Mouse (Mus musculus): ENCODE measurements around the gene Rgn.

Gene Rgn

DNA sequence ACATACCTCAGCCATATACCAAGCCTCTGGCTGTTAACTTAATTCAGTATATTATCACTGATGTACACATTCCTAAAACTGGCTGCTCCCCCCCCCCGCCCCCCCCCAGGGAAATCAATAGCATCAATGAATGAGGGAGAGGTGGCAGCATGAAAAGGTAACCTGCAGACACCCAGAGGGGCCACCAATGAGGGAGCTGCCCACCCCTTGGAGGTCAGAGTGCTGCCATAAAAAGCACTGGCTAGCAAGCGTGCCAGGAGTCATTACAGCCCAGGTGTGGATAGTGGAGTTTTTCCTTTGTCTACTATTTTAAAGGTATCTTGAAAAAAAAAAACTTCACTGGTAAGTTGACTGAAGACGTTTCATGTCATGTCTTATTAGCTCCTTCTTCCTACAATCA, at the start of gene Rgn:
TSS of gene Rgn (plus strand) at position 256 of the 400 bp plus-strand sequence.
- DNase-seq (ENCODE audit: low spot score) = no peak

DNA sequence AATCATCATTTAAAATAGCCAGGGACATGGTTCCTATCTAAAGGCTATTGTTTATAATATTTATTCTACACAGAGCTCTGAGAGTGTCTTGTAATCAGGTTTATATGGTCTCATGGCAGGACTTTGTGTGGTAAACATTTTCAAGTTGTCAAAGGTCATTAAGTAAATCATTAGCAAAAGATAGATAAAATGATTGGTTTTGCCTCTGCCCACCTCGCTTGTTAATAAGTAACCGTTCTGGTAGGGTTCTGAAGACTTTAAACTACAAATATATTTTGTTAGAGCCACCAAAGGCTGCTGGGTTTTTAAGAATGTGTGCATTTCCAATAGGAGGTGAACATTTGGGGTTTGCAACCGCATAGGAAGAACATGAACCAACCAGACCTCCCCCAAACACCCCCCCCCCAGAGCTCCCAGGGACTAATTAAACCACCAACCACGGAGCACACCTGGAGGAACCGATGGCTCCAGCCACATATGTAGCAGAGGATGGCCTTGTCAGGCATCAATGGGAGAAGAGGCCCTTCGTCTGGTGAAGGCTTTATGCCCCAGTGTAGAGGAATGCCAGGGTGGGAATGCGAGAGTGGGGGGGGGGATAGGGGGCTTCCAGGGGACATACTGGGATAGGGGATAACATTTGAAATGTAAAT, 29.2 kb upstream of the Rgn start:
- no peak for DNase-seq (ENCODE audit: low spot score)

DNA sequence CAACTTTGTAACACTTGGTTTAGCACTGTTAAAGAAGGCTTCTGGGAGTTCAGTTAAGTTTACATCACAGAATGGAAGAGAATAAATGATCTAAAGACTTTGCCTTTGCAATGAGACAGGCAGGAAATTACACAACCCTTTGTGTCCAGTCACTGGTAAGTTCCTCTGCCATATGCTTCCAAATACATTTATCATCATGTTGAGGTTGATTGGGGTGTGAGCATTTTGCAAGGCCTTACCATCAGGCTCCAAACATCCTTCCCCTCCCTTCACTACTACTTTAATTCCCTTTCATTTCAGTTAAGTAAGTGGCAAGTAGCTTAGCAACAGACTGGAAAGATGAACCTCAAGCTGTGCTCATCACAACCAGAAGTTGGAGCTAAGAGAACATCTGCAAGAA, 28.0 kb upstream of the Rgn start:
- DNase-seq (ENCODE audit: low spot score) = no peak

DNA sequence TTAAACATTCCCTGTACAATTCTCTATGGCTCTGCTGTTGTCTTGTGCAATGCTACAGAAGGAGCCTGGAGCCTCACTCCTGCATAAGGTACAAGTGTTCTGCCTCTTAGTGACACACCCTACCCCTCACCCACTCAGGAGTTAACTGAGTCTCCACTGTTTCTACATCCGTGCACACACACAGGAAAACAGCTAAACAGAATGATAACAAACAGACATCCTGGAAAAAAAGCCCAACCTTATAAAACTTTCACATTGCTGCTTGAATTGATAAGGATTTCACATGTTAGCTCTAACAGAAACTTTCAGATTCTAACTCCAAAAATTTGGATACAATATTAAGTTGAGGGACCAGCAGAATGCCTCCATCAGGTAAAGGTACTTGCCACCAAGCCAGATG, 17.0 kb upstream of the Rgn start:
- no peak for DNase-seq (ENCODE audit: low spot score)

DNA sequence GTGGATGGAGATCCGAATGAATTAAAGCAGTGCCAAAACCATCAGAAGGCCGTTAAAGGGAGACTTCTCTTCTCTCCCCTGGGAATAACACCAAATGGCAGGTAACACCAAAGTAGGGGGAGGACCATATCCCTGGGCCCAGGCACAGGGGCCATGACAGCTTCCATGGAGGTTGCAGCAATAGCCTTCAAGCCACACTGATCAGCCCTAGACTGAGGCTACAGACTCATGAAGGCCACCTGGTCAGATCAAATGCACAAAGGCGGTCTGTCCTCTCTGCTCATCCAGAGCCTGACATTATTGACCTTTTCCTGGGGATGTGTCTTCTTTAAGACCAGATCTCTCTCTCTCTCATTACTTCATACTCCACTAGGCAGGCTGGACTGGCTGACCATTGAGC, 5.7 kb upstream of the Rgn start:
- no peak for DNase-seq (ENCODE audit: low spot score)

DNA sequence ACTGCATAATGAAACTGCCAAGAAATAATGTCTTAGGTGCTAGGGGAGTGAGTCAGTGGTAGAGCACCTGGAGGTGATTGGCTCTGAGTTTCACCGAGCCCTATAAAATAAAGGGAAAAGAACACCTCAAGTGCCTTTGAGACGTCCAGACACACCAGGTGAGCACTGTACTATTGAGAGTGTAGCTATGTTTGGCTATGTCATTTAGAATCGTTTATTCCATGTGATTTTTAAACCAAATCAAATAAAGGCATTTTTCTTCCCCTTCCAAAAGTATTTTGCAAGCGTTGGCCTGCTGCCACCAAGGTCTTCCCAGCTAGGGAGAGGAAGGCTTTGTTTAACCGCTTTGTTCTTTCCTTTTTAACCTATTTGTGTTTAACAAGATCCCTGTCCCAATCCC, 2.0 kb upstream of the Rgn start:
- DNase-seq (ENCODE audit: low spot score) = no peak

DNA sequence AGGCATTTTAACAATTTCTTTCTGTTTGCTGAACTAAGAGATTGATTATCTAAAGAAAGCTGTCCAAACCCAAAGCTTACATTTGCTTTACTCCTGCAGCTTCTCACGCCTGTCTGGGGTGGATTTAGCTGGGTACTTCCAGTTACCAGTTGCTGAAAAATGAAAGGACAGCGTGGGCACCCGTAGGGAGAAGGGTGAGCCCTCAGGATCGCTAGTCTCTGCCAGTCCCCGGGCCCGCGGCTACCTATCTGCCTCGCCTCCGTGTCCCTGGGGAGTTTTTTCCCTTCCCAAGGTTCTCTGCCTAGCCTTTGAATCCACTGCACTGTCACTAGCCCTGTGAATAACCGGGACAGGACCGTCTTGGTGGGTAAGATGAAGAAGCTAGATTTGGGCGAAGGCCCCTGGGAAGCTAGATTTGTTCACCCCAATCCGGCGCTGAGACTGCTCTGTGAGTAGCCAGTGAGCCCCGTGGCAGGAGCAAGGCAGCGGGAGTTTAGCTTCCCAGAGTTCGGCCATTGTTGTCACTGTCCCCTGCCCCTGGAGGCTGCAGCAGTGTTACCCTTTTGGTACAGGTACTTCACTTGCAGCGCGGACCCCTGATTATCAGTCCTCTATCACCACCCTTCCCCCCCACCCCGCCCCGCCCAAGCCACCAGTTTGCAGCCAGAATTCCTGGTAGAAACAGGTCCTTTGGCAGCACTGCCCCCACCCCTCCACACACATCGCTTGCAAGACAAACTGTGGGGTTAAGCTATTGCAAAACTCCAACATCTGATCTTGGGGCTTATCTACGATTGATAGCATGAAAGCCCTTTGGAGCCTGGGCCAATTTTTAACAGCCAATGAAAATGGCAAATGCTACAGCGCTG, 1.3 kb upstream of the Rgn start:
- DNase-seq (ENCODE audit: low spot score) = no peak

DNA sequence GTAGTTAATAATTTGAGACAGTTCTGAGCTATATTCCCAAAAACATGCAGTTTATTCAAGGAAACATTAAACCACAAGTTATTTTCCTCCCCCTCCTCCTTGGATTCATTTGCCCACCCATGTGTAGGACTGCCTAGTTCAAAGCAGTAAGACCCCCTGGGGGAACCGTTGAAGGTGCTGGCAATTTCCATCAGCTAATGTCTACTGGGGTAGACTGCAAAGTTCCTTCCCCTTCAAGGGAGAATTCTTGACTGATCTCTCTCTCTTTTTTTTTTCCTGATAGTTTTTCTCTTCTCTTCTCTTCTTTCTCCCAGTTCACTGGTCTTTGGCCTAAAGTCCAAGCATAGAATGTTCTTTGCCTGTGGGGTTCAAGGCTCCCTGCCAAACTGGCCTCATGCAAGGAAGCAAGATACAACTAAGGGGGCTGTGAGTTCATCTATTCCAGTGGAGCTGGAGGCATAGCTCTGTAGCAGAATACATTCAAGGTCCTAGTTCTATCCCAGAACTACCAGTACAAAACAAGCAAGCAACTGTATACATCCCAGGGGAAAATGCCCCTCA, 627 bp upstream of the Rgn start:
- no peak for DNase-seq (ENCODE audit: low spot score)

DNA sequence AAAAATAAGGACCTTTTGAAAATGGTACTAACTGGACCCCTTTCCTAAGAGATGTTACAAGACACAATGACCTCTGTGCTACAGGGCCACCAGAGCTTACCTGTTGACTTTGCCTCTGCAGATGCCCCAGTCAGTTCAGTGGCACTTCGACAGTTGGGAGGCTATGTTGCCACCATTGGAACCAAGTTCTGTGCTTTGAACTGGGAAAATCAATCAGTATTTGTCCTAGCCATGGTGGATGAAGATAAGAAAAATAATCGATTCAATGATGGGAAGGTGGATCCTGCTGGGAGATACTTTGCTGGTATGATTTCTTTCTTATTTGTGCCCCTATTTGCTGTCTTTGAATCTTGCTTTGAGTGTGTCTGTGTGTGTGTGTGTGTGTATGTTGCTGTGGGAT, 2.6 kb downstream of the Rgn start:
- DNase-seq (ENCODE audit: low spot score) = no peak

DNA sequence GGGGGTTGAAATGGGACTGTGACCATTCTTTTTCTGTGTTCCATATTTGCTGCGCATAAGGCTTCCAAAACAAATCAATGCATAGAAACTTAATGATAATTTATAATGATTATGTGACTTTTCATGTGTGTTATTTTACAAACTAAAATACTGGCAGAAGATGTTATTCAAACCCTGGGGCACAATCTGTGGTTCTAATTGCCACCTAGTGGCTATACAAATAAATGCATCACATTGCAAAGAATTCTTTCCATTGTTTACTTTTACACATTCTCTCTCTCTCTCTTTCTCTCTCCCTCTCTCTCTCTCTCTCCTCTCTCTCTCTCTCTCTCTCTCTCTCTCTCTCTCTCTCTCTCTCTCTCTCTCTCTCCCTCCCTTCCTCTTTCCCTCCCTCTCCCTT, 12.3 kb downstream of the Rgn start:
- DNase-seq (ENCODE audit: low spot score) = no peak

DNA sequence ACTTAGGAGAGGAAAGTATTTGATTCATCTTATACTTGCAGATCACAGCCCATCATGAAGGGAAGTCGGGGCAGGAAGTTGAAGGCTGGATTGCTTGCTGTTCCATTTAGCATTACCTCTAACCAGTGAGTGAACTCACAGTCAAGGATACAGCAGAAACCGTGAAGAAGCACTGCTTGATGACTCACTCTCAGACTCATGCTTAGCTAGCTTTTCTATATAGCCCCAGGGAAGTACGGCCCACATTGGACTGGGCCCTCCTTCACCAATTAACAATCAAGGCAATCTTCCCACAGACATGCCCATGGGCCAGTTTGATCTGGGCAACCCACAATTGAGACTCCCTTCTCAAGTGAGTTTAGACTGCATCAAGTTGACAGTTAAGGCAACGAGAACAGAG, 14.4 kb downstream of the Rgn start:
- DNase-seq (ENCODE audit: low spot score) = no peak

DNA sequence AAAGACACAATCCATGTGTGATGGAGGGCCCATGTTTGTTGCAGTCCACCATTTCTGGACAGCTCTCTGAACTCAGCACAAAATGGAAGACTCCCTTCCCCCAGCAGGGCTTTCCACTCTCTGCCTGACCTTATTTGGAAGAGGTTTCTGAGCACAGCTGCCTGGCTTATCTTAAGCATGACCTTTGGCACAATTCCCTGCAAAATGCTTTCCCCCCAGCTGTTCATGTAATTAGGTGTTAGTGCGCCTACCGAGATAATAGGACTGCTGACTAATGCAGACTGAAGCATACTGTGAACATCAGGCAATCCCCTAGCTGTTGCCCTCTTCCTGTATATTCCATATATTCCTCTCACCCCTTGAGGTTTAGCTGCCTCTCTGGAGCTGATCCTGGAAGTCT, 21.4 kb downstream of the Rgn start:
- DNase-seq (ENCODE audit: low spot score) = no peak

DNA sequence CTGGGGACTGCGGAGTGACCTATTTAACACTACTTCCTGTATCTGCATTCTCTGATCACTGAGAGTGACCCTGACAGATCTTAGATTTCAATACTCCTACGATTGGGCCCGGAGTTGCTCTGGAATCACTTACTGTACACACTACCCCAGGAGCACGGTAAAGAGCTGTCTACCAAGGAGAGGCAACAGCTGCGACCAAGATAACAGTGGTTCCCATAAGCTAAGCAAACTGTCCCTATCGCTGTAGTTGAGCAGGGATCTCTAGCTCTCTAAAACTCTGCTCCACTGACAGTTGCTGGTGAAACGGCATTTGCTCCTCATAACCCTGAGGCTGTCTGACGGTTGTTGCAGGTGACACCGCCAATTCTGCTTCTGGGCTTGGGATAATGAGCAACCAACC, 23.1 kb downstream of the Rgn start:
- no peak for DNase-seq (ENCODE audit: low spot score)

DNA sequence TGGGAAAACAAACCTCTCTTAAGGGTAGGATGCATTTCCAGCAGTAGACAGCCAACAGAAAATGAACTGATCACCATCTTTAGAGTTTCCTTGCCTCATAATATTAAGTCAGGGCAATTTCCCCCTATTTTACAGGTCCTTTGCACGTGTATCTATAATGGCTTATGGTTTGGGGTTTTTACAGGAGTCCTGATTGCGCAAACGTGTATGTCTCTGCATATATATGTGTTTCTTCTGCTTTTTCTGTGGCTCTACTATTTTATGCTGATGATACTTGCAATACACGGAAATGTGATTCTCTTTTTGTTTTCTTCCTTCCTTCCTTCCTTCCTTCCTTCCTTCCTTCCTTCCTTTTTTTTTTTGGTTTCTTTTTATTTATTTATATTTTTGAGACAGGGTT, 24.3 kb downstream of the Rgn start:
- no peak for DNase-seq (ENCODE audit: low spot score)

DNA sequence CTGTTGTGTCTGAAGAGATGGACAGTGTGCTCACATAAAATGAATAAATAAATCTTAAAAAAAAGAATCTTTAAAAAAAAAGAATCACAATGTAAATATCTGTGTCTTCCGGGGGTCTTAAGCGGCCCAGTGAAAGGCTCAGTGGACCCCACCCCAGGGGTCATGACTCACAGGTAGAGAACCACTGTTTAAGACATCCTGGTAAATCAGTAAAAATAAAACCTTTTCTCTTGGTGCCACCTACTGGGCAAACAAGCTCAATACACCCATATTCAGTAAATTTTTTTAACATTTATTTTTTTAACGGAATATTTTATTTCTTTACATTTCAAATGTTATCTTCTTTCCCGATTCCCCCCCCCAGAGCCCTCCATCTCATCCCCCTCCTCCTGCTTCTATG, 38.4 kb downstream of the Rgn start:
- peak; percentile 2 for DNase-seq (ENCODE audit: low spot score)

DNA sequence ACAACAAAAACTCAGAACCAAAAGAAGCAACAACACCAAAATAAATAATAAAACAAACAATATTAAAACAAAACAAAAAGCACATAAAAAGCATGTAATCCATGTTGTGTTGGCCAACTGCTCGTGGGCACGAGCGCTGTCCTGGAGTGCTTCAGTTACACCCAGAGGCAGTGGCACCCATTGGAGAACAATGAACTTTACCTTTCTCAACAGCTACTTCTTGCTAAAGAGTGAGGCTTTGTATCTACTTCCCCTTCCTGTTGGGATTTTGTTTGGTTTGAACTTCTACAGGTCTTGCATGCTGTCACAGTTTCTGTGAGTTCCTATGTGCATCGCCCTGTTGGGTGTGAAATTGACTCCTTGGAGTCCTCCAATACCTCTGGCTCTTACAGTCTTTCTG, 58.9 kb downstream of the Rgn start:
- no peak for DNase-seq (ENCODE audit: low spot score)

All from layer of hippocampus, adult 11-12 months (tissue).